Mouse (Mus musculus): Measurements from ENCODE around the gene Trmt2a. TPM values are rescaled to one million over a fixed set of nuclear protein-coding genes. Genes with fewer than 3 reads are reported as not detected.

The Trmt2a gene
- polyA plus RNA-seq, 1 experiment from 2014 or later, result 80.2 TPM

DNA sequence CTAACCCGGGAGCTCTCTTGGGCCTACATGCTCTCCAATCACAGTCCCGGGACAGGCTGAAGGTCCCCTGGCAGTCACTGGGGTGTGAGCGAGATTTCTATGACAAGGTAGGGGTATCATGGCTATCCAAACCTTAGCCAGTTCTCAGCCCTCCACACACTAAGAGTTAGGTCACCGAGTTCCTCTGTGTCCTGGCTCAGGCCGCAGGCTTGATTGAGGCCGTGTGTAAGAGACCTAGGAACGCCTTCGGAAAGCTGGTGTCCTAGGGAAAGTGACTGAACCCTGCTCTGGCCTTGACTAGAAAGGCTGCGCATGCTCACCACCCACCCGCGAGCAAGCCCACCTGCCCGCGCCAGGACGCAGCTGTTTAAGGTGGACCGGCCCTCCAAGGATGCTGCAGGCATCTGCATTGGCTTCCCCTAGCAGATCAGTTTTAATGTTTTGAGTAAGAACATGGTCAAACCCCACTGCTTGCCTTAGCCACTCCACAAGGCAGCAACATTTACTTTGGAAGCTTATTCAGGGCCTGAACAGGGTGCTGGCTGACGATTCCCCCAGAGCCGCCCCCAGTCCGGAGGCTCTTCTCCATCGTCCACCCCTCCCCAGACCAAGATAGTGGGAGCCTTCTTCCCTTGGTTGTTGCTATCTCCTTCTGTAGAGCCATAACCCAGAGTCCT, 13.0 kb upstream of the Trmt2a start:
- H3K27me3 ChIP-seq (ENCODE audit: control insufficient read depth, insufficient read depth, low read length), result no peaks in the 10 kb centered on the region
- H3K9ac ChIP-seq (replicated peaks; ENCODE audit: low read length), result peak overlapping the region; percentile 88
- H3K4me3 ChIP-seq (replicated peaks; ENCODE audit: low read depth, low read length), result peak overlapping the region; percentile 84
- DNase-seq (peak; percentile 87), ATAC-seq (ENCODE audit: low FRiP score, low TSS enrichment) (peak; percentile 81)
- peak overlapping the region; percentile 93 for H3K27ac ChIP-seq (replicated peaks; ENCODE audit: low read depth, low read length)
- peaks cover 22% of the 10 kb centered on the region for H3K4me1 ChIP-seq (ENCODE audit: control insufficient read depth, insufficient read depth, low read length)
- 3% methylated on average over 19 of the region's 19 CpGs for WGBS
- peak overlapping the region; percentile 58 for H3K4me2 ChIP-seq (ENCODE audit: low read length)
- H3K9me3 ChIP-seq (ENCODE audit: control insufficient read depth, low read length), result no peaks in the 10 kb centered on the region
- peaks cover 29% of the 10 kb centered on the region for H3K36me3 ChIP-seq (ENCODE audit: control insufficient read depth, insufficient read depth, low read length)

- Histone ChIP-seq H3K4me1 (ENCODE audit: control insufficient read depth, insufficient read depth, low read length) (peaks cover 20% of the 10 kb centered on the region), H3K9me3 (ENCODE audit: control insufficient read depth, low read length) (no peaks in the 10 kb centered on the region), H3K36me3 (ENCODE audit: control insufficient read depth, insufficient read depth, low read length) (peaks cover 41% of the 10 kb centered on the region), H3K9ac (replicated peaks; ENCODE audit: low read length) (no peak overlapping the region), H3K27me3 (ENCODE audit: control insufficient read depth, insufficient read depth, low read length) (no peaks in the 10 kb centered on the region), H3K4me2 (ENCODE audit: low read length) (no peak overlapping the region), H3K27ac (replicated peaks; ENCODE audit: low read depth, low read length) (no peak overlapping the region), H3K4me3 (replicated peaks; ENCODE audit: low read depth, low read length) (no peak overlapping the region)
- ATAC-seq (ENCODE audit: low FRiP score, low TSS enrichment), result no peak
- no peak for DNase-seq
- WGBS, result 74% methylated on average over 7 of the region's 7 CpGs
Observed at GRCm38 (mm10) chr16:18236676-18237501, 11.6 kb upstream of the Trmt2a start.

DNA sequence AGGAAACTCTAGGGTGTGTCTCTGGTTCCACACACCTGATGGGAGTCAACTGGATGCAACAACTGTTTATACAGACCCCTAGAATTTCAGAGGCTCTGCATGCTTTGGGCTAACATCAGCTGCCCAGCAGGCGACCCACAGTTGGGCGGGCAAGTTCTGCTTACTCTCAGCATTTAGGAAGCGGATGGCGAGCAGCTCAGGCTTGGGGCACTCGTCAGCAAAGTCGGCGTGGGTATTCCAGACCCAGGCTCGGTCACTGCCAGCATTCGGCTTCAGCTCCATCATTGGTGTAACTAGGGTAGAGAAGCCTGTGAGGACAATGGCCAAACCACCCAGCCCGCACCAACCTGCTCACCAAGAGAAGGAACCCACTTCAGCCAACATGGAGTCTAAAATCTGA, 6.9 kb upstream of the Trmt2a start:
- H3K4me1 ChIP-seq (ENCODE audit: control insufficient read depth, insufficient read depth, low read length), result peaks cover 3% of the 10 kb centered on the region
- no peak for ATAC-seq (ENCODE audit: low FRiP score, low TSS enrichment)
- H3K4me3 ChIP-seq (replicated peaks; ENCODE audit: low read depth, low read length), result no peak overlapping the region
- no peaks in the 10 kb centered on the region for H3K27me3 ChIP-seq (ENCODE audit: control insufficient read depth, insufficient read depth, low read length)
- no peak overlapping the region for H3K4me2 ChIP-seq (ENCODE audit: low read length)
- H3K9ac ChIP-seq (replicated peaks; ENCODE audit: low read length), result no peak overlapping the region
- DNase-seq, result no peak
- no peak overlapping the region for H3K27ac ChIP-seq (replicated peaks; ENCODE audit: low read depth, low read length)
- H3K9me3 ChIP-seq (ENCODE audit: control insufficient read depth, low read length), result no peaks in the 10 kb centered on the region
- peaks cover 87% of the 10 kb centered on the region for H3K36me3 ChIP-seq (ENCODE audit: control insufficient read depth, insufficient read depth, low read length)
- WGBS, result 92% methylated on average over 10 of the region's 10 CpGs

- peak overlapping the region; percentile 90 for H3K9ac ChIP-seq (replicated peaks; ENCODE audit: low read length)
- peaks cover 34% of the 10 kb centered on the region for H3K4me1 ChIP-seq (ENCODE audit: control insufficient read depth, insufficient read depth, low read length)
- H3K27me3 ChIP-seq (ENCODE audit: control insufficient read depth, insufficient read depth, low read length), result no peaks in the 10 kb centered on the region
- peak; percentile 57 for DNase-seq
- H3K36me3 ChIP-seq (ENCODE audit: control insufficient read depth, insufficient read depth, low read length), result peaks cover 70% of the 10 kb centered on the region
- peak; percentile 9; the same call in 1 of the 2 replicates for ATAC-seq (ENCODE audit: low FRiP score, low TSS enrichment)
- peak overlapping the region; percentile 88 for H3K4me3 ChIP-seq (replicated peaks; ENCODE audit: low read depth, low read length)
- under 1% methylated on average over 33 of the region's 33 CpGs for WGBS
- H3K4me2 ChIP-seq (ENCODE audit: low read length), result peak overlapping the region; percentile 95
- H3K27ac ChIP-seq (replicated peaks; ENCODE audit: low read depth, low read length), result peak overlapping the region; percentile 92
- H3K9me3 ChIP-seq (ENCODE audit: control insufficient read depth, low read length), result no peaks in the 10 kb centered on the region
Observed at GRCm38 (mm10) chr16:18247521-18248399, 719 bp upstream of the Trmt2a start.

DNA sequence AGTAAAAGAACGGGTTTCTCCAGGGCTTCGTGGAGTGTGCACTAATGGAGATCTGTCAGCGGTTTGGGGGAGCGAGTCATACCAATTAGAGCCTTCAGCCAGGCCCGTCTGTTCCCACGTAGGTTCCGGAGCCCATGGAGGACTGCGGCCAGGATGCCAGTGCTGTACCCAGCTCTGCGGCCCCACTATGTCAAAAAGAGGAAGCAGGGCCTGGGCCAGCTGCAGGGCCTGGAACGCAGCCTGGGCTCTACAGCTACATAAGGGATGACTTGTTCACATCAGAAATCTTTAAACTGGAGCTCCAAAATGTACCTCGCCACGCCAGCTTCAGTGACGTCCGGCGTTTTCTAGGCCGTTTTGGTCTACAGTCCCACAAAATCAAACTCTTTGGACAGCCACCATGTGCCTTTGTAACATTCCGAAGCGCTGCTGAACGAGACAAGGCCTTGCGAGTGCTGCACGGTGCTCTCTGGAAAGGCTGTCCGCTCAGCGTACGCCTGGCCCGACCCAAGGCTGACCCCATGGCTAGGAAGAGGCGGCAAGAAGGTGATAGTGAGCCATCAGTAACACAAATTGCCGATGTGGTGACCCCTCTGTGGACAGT, 987 bp downstream of the Trmt2a start:
- Histone ChIP-seq H3K9ac (replicated peaks; ENCODE audit: low read length) (peak overlapping the region; percentile 90), H3K4me1 (ENCODE audit: control insufficient read depth, insufficient read depth, low read length) (peaks cover 34% of the 10 kb centered on the region), H3K4me2 (ENCODE audit: low read length) (peak overlapping the region; percentile 95), H3K27ac (replicated peaks; ENCODE audit: low read depth, low read length) (peak overlapping the region; percentile 92), H3K9me3 (ENCODE audit: control insufficient read depth, low read length) (no peaks in the 10 kb centered on the region), H3K4me3 (replicated peaks; ENCODE audit: low read depth, low read length) (peak overlapping the region; percentile 88), H3K27me3 (ENCODE audit: control insufficient read depth, insufficient read depth, low read length) (no peaks in the 10 kb centered on the region), H3K36me3 (ENCODE audit: control insufficient read depth, insufficient read depth, low read length) (peaks cover 70% of the 10 kb centered on the region)
- ATAC-seq (ENCODE audit: low FRiP score, low TSS enrichment), result no peak; the same call in 1 of the 2 replicates
- DNase-seq, result no peak
- 9% methylated on average over 27 of the region's 27 CpGs for whole genome bisulfite sequencing

DNA sequence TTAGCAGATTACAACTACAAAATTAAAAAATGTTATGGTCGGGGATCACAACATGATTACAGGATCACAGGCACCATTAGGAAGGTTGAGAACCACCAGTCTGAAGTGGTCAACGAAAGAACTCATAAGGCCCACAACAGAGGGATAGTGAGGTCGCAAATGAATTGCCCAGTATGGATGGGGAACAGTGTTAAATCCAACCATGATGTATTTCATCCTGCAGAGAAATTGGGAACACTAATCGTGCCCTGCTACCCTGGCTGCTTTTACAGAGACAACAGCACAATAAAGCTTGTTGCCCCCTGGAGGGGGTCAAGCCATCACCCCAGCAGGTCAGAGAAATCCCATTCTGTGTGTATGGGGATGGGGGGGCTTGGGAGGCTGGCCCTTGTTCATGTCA, 1.8 kb downstream of the Trmt2a start:
- peak overlapping the region; percentile 90 for H3K9ac ChIP-seq (replicated peaks; ENCODE audit: low read length)
- peaks cover 71% of the 10 kb centered on the region for H3K36me3 ChIP-seq (ENCODE audit: control insufficient read depth, insufficient read depth, low read length)
- no peaks in the 10 kb centered on the region for H3K9me3 ChIP-seq (ENCODE audit: control insufficient read depth, low read length)
- H3K27ac ChIP-seq (replicated peaks; ENCODE audit: low read depth, low read length), result no peak overlapping the region
- ATAC-seq (ENCODE audit: low FRiP score, low TSS enrichment) (no peak), DNase-seq (no peak)
- peak overlapping the region; percentile 88 for H3K4me3 ChIP-seq (replicated peaks; ENCODE audit: low read depth, low read length)
- H3K4me2 ChIP-seq (ENCODE audit: low read length), result peak overlapping the region; percentile 95
- 53% methylated on average over 4 of the region's 4 CpGs for WGBS
- no peaks in the 10 kb centered on the region for H3K27me3 ChIP-seq (ENCODE audit: control insufficient read depth, insufficient read depth, low read length)
- H3K4me1 ChIP-seq (ENCODE audit: control insufficient read depth, insufficient read depth, low read length), result peaks cover 34% of the 10 kb centered on the region

GRCm38 (mm10) chr16:18250828-18251790, 2.6 kb downstream of the Trmt2a start:
- no peaks in the 10 kb centered on the region for H3K27me3 ChIP-seq (ENCODE audit: control insufficient read depth, insufficient read depth, low read length)
- WGBS, result 65% methylated on average over 10 of the region's 10 CpGs
- peaks cover 71% of the 10 kb centered on the region for H3K36me3 ChIP-seq (ENCODE audit: control insufficient read depth, insufficient read depth, low read length)
- no peaks in the 10 kb centered on the region for H3K9me3 ChIP-seq (ENCODE audit: control insufficient read depth, low read length)
- no peak for ATAC-seq (ENCODE audit: low FRiP score, low TSS enrichment)
- H3K4me3 ChIP-seq (replicated peaks; ENCODE audit: low read depth, low read length), result 0 out of 2 replicates have a peak overlapping the region, but pooled peaks have one; percentile 88
- DNase-seq, result no peak
- peak overlapping the region; percentile 90 for H3K9ac ChIP-seq (replicated peaks; ENCODE audit: low read length)
- H3K4me1 ChIP-seq (ENCODE audit: control insufficient read depth, insufficient read depth, low read length), result peaks cover 34% of the 10 kb centered on the region
- no peak overlapping the region for H3K27ac ChIP-seq (replicated peaks; ENCODE audit: low read depth, low read length)
- H3K4me2 ChIP-seq (ENCODE audit: low read length), result peak overlapping the region; percentile 95
